Mouse (Mus musculus): ENCODE data around the gene Gpm6b.

DNA sequence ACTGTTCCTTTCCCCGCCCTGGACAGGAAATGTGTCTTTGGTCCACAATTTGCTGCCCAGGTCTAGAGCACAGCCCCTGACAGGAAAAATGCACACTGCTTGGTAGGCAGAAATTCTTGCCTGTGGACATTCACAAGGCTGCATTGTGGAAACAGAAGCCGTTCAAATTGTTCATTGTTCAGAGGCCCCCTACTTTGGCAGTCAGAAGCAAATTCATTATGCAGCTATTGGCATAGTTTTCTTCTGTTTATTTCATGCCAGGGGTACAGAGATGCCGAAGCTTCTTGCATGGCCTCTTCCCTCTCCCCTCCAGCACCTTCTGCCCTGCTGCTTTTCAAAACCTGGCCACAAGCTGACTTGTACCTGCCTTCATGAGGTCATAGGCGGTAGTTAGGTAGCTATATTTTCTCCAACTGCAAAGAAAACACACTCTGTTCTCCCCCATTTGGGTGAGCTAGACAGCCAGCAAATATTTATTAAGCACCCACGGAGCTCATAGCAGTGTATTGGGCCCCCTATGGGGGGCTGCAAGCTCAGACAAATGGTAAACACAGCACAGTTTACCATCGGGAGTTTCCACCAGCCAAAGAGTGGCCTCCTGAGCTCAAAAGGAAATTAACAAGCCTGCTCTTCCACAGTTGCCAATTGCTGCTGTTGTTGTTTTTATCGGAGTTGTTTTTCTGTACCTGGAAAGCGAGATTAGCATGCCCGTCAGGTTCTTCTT lies 48.2 kb downstream of the Gpm6b start:
- TF ChIP-seq CTCF (IDR thresholded peaks at IDR 0.05; ENCODE audit: borderline replicate concordance, control insufficient read depth, extremely low read depth, insufficient read depth, low read length, poor library complexity) (no peak), POLR2A (IDR thresholded peaks at IDR 0.05; ENCODE audit: control insufficient read depth, extremely low read depth, insufficient read depth, low read length, poor library complexity) (no peak)

Data from thymus, adult 2 months (tissue).